Mouse (Mus musculus): ENCODE measurements around the gene Lsm14a. TPM values are rescaled to one million over a fixed set of nuclear protein-coding genes. Genes with fewer than 3 reads are reported as not detected.

Lsm14a gene
- polyA plus RNA-seq, 1 experiment from 2014 or later, result 55.1 TPM

DNA sequence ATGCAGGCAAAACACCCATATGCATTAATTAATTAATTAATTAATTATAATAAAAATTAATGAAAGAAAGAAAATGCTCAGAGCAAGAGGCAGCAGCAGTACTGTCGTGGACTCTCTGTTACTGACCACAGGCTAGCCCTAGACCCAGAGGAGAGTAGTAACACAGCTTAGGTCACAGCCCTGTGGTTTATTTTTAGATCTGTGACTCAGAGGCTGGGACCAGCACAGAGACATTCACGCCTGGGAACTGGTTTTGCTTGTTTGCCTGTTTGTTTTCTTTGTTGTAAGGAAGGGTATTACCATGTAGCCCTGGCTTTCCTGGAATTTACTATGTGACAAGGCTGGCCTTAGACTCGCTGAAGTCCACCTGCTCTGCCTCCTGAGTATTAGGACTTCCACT is 65.6 kb downstream of the Lsm14a start:
- Histone ChIP-seq H3K4me2 (ENCODE audit: low read length) (no peak overlapping the region), H3K4me1 (ENCODE audit: control insufficient read depth, insufficient read depth, low read length) (no peaks in the 10 kb centered on the region), H3K27ac (ENCODE audit: low read length) (no peak overlapping the region), H3K9me3 (replicated peaks; ENCODE audit: control insufficient read depth, low read length, poor library complexity, severe bottlenecking) (no peaks in the 10 kb centered on the region), H3K9ac (ENCODE audit: low read depth, low read length) (no peak overlapping the region), H3K4me3 (ENCODE audit: low read depth, low read length) (no peak overlapping the region), H3K36me3 (ENCODE audit: control insufficient read depth, insufficient read depth, low read length) (no peaks in the 10 kb centered on the region), H3K27me3 (ENCODE audit: control insufficient read depth, insufficient read depth, low read depth, low read length) (no peaks in the 10 kb centered on the region)
- WGBS, result 75% methylated on average over 3 of the region's 3 CpGs
- no peak for ATAC-seq

DNA sequence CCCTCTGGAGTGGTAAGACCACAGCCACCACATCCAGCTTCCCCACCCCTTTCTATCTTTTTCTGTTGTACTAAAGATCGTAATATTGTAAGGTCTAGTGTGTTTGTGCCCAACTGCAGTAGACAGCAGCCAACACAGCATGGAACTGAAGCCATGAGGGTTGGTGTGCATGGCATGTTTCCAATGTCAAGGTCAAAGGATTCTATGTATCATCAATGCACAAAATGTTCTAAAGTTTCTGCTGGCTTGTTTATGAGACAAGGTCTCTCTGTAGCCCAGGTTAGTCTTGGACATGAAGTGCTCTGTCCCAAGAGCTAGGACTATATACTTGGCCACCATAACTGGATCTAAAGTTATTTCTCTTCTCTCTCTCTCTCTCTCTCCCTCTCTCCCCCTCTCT is 68.3 kb downstream of the Lsm14a start:
- Histone ChIP-seq H3K9me3 (replicated peaks; ENCODE audit: control insufficient read depth, low read length, poor library complexity, severe bottlenecking) (no peaks in the 10 kb centered on the region), H3K4me3 (ENCODE audit: low read depth, low read length) (no peak overlapping the region), H3K4me1 (ENCODE audit: control insufficient read depth, insufficient read depth, low read length) (no peaks in the 10 kb centered on the region), H3K9ac (ENCODE audit: low read depth, low read length) (no peak overlapping the region), H3K36me3 (ENCODE audit: control insufficient read depth, insufficient read depth, low read length) (no peaks in the 10 kb centered on the region), H3K4me2 (ENCODE audit: low read length) (no peak overlapping the region), H3K27ac (ENCODE audit: low read length) (no peak overlapping the region), H3K27me3 (ENCODE audit: control insufficient read depth, insufficient read depth, low read depth, low read length) (no peaks in the 10 kb centered on the region)
- 79% methylated on average over 1 of the region's 1 CpGs for WGBS
- no peak for ATAC-seq

DNA sequence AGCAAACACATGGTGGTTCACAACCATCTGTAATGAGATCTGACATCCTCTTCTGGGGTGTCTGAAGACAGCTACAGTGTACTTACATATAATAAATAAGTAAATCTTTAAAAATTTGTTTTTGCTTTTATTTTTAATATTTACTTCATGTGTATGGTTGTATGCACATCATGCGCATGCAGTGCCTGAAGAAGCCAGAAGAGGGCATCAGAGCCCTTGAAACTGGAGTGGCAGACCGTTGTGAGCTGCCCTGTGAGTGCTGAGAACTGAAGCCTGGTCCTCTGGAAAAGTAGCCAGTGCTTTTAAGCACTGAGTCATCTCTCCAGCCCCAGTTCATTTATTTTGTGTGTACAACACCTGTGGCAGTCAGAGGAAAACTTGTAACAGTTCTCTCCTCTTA is 69.1 kb downstream of the Lsm14a start:
- H3K9me3 ChIP-seq (replicated peaks; ENCODE audit: control insufficient read depth, low read length, poor library complexity, severe bottlenecking), result no peaks in the 10 kb centered on the region
- H3K36me3 ChIP-seq (ENCODE audit: control insufficient read depth, insufficient read depth, low read length), result no peaks in the 10 kb centered on the region
- H3K4me1 ChIP-seq (ENCODE audit: control insufficient read depth, insufficient read depth, low read length), result no peaks in the 10 kb centered on the region
- ATAC-seq, result no peak
- no peaks in the 10 kb centered on the region for H3K27me3 ChIP-seq (ENCODE audit: control insufficient read depth, insufficient read depth, low read depth, low read length)
- H3K9ac ChIP-seq (ENCODE audit: low read depth, low read length), result no peak overlapping the region
- no peak overlapping the region for H3K27ac ChIP-seq (ENCODE audit: low read length)
- no peak overlapping the region for H3K4me3 ChIP-seq (ENCODE audit: low read depth, low read length)
- WGBS, result 88% methylated on average over 2 of the region's 2 CpGs
- H3K4me2 ChIP-seq (ENCODE audit: low read length), result no peak overlapping the region

DNA sequence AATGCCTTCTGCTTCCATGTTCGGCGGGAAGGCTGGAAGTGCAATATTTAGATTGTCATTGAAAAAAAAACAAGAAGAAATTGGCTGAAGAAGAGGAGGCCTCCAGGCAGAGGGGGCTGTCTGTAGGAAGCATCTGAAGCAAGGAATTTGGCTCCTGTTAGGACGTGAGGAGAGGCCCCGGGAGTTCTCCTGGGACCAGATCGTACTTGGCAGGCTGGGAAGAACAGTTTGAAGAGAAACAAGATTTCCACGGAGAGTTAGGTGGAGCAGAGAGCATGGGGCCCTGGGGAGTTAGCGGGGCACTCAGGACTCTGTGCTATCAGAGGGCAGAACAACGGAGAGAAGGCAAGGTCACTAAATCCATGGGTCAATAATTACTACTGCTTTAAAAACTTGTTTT is 69.8 kb downstream of the Lsm14a start:
- Histone ChIP-seq H3K9me3 (replicated peaks; ENCODE audit: control insufficient read depth, low read length, poor library complexity, severe bottlenecking) (no peaks in the 10 kb centered on the region), H3K9ac (ENCODE audit: low read depth, low read length) (no peak overlapping the region), H3K36me3 (ENCODE audit: control insufficient read depth, insufficient read depth, low read length) (no peaks in the 10 kb centered on the region), H3K4me2 (ENCODE audit: low read length) (no peak overlapping the region), H3K4me1 (ENCODE audit: control insufficient read depth, insufficient read depth, low read length) (no peaks in the 10 kb centered on the region), H3K4me3 (ENCODE audit: low read depth, low read length) (no peak overlapping the region), H3K27me3 (ENCODE audit: control insufficient read depth, insufficient read depth, low read depth, low read length) (no peaks in the 10 kb centered on the region), H3K27ac (ENCODE audit: low read length) (no peak overlapping the region)
- ATAC-seq, result no peak
- WGBS, result 81% methylated on average over 8 of the region's 8 CpGs

DNA sequence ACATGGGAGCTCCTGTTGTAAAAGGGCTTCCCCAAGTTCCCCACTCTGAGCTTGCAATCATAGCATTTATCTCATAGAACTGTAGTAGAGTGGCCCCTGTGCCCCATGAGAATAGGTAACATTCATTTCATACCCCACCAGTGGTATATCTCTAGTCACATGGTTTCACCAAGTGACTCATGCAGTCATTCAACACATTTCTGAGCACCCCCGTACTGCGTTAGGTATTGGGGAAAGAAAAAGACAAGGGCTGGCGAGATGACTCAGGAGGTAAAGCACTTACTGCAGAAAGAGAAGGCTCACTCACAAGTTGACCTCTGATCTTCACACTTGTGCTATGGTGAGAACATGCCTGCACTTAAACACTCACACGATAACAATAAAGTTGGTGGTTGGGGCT is 71.2 kb downstream of the Lsm14a start:
- no peak overlapping the region for H3K9ac ChIP-seq (ENCODE audit: low read depth, low read length)
- H3K27me3 ChIP-seq (ENCODE audit: control insufficient read depth, insufficient read depth, low read depth, low read length), result no peaks in the 10 kb centered on the region; the same call in 1 of the 2 replicates
- no peak overlapping the region for H3K4me2 ChIP-seq (ENCODE audit: low read length)
- no peaks in the 10 kb centered on the region for H3K36me3 ChIP-seq (ENCODE audit: control insufficient read depth, insufficient read depth, low read length)
- no peak for ATAC-seq
- 95% methylated on average over 4 of the region's 4 CpGs for WGBS
- no peak overlapping the region for H3K4me3 ChIP-seq (ENCODE audit: low read depth, low read length)
- H3K4me1 ChIP-seq (ENCODE audit: control insufficient read depth, insufficient read depth, low read length), result no peaks in the 10 kb centered on the region
- H3K27ac ChIP-seq (ENCODE audit: low read length), result no peak overlapping the region
- no peaks in the 10 kb centered on the region for H3K9me3 ChIP-seq (replicated peaks; ENCODE audit: control insufficient read depth, low read length, poor library complexity, severe bottlenecking)

DNA sequence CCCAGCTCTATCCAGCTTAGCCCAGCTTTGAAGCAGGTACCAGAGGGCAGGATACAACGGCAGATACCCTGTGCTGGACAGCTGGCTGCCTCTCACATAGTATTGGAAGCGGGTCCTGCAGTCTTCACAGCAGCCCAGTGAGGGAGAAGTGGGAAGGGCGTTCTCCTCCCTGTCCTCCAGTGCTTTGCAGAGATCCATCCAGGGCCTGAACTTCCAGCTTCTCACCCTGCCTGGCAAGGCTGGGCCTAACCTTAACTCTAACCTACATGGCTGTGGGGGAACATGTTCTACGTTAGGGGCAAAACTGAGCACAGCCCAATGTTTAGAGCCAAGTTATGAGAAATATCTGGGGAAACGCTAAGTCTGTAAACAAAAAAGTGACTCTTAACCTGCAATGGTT is 72.0 kb downstream of the Lsm14a start:
- H3K4me2 ChIP-seq (ENCODE audit: low read length), result no peak overlapping the region
- WGBS, result 84% methylated on average over 5 of the region's 5 CpGs
- H3K4me3 ChIP-seq (ENCODE audit: low read depth, low read length), result no peak overlapping the region
- H3K36me3 ChIP-seq (ENCODE audit: control insufficient read depth, insufficient read depth, low read length), result no peaks in the 10 kb centered on the region
- no peaks in the 10 kb centered on the region for H3K4me1 ChIP-seq (ENCODE audit: control insufficient read depth, insufficient read depth, low read length)
- ATAC-seq, result no peak
- H3K27me3 ChIP-seq (ENCODE audit: control insufficient read depth, insufficient read depth, low read depth, low read length), result no peaks in the 10 kb centered on the region; the same call in 1 of the 2 replicates
- H3K9ac ChIP-seq (ENCODE audit: low read depth, low read length), result no peak overlapping the region
- H3K27ac ChIP-seq (ENCODE audit: low read length), result no peak overlapping the region
- H3K9me3 ChIP-seq (replicated peaks; ENCODE audit: control insufficient read depth, low read length, poor library complexity, severe bottlenecking), result no peaks in the 10 kb centered on the region

DNA sequence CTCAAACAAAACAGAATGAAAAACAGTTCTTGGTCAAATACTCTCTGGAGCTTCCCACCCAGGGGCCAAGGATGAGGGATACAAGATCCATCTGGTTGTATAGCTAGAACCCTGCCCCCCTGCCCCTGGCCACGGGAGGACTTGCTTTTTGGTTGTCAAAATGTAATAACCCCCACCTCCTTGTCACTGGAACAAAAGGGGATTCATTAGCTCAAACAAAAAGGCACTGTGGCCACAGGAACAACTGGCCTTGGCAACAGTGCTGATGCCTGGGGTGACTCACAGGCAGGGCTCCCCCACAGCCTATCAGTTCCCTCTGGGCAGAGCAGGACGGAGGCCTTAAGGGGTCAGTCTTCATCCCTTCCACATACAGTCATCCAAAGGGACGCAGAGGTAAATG is 73.2 kb downstream of the Lsm14a start:
- WGBS, result 28% methylated on average over 3 of the region's 3 CpGs
- Histone ChIP-seq H3K4me3 (ENCODE audit: low read depth, low read length) (no peak overlapping the region), H3K27ac (ENCODE audit: low read length) (no peak overlapping the region), H3K9ac (ENCODE audit: low read depth, low read length) (no peak overlapping the region), H3K4me1 (ENCODE audit: control insufficient read depth, insufficient read depth, low read length) (no peaks in the 10 kb centered on the region), H3K36me3 (ENCODE audit: control insufficient read depth, insufficient read depth, low read length) (no peaks in the 10 kb centered on the region), H3K27me3 (ENCODE audit: control insufficient read depth, insufficient read depth, low read depth, low read length) (no peaks in the 10 kb centered on the region; the same call in 1 of the 2 replicates), H3K9me3 (replicated peaks; ENCODE audit: control insufficient read depth, low read length, poor library complexity, severe bottlenecking) (no peaks in the 10 kb centered on the region), H3K4me2 (ENCODE audit: low read length) (no peak overlapping the region)
- ATAC-seq, result no peak

DNA sequence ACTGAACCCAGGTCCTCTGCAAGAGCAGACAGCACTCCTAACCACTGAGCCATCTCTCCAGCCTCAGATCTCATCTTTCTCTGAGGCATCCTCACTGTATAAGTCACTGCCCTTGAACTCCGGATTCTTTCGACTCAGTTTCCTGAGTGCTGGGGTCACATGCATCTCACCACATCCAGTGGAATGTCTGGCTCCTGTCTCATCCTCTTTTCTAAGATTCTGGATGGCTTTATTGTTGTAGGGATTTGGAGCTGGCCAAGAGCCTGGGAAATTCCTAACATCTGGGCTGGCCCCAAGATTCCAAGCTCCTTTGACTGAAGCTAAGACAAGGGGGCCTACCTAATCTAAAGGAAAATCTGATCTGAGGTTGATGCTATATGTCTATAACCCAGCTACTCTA is 74.0 kb downstream of the Lsm14a start:
- no peak overlapping the region for H3K4me3 ChIP-seq (ENCODE audit: low read depth, low read length)
- no peaks in the 10 kb centered on the region for H3K36me3 ChIP-seq (ENCODE audit: control insufficient read depth, insufficient read depth, low read length)
- no peak overlapping the region for H3K9ac ChIP-seq (ENCODE audit: low read depth, low read length)
- WGBS, result 92% methylated on average over 2 of the region's 2 CpGs
- no peaks in the 10 kb centered on the region for H3K9me3 ChIP-seq (replicated peaks; ENCODE audit: control insufficient read depth, low read length, poor library complexity, severe bottlenecking)
- no peaks in the 10 kb centered on the region; the same call in 1 of the 2 replicates for H3K27me3 ChIP-seq (ENCODE audit: control insufficient read depth, insufficient read depth, low read depth, low read length)
- no peaks in the 10 kb centered on the region for H3K4me1 ChIP-seq (ENCODE audit: control insufficient read depth, insufficient read depth, low read length)
- no peak for ATAC-seq
- no peak overlapping the region for H3K4me2 ChIP-seq (ENCODE audit: low read length)
- no peak overlapping the region for H3K27ac ChIP-seq (ENCODE audit: low read length)

DNA sequence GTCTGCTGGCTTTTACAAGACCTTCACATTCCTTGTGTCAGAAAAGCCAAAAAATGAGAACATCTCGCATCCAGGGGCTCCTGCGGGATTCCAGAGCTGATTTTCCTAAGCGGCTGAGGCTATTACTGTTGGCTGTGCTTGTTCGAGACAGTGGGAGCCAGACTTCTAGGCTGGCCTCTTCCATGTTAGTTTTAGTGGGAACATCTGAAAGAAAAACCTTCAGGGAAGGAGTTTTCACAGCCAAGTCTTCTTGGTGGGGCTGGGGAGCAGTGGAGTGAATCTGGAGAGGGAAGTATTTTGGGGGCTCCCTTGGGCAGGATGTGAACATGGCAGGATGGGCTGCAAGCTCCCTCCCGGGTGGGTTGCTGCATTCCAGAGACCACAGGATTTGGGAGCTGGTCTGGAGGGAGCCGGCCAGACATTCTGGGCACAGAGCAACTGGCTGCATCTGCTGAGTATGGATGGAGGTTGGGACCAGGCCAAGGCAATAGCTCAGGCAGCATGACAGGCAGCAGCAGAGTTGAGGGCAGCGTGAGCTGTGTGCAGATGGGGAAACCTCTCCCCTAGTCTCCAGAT is 75.1 kb downstream of the Lsm14a start:
- Histone ChIP-seq H3K9ac (ENCODE audit: low read depth, low read length) (no peak overlapping the region), H3K27me3 (ENCODE audit: control insufficient read depth, insufficient read depth, low read depth, low read length) (no peaks in the 10 kb centered on the region; the same call in 1 of the 2 replicates), H3K4me1 (ENCODE audit: control insufficient read depth, insufficient read depth, low read length) (no peaks in the 10 kb centered on the region), H3K36me3 (ENCODE audit: control insufficient read depth, insufficient read depth, low read length) (no peaks in the 10 kb centered on the region), H3K4me3 (ENCODE audit: low read depth, low read length) (no peak overlapping the region), H3K9me3 (replicated peaks; ENCODE audit: control insufficient read depth, low read length, poor library complexity, severe bottlenecking) (no peaks in the 10 kb centered on the region), H3K4me2 (ENCODE audit: low read length) (no peak overlapping the region), H3K27ac (ENCODE audit: low read length) (peak overlapping the region; percentile 14; the same call in 1 of the 2 replicates)
- 77% methylated on average over 7 of the region's 7 CpGs for WGBS
- no peak for ATAC-seq

Data from midbrain, embryonic 16.5 days (tissue).